Mouse (Mus musculus) intestine, embryonic 14.5 days (tissue): ENCODE results near the gene Dgkz. TPM values are rescaled to one million over a fixed set of nuclear protein-coding genes. Genes with fewer than 3 reads are reported as not detected.
A peak's percentile ranks its signal among the peaks of the same experiment; 100 is the strongest.

ENCODE experiments used
- ATAC-seq: fragments of 200-750 bp; cut with Nextera tagmentation; replicated peaks from 2 replicates; pipeline ENCODE4 v1.8.0; 2017; ENCODE audit warnings: low read depth, moderate number of reproducible peaks, moderate TSS enrichment, moderate library complexity; ENCODE audit not compliant: low FRiP score, low TSS enrichment
- DNase-seq: peaks from one replicate; pipeline ENCODE4 v3.0.0-alpha.2; 2018; ENCODE audit warnings: low spot score
- H3K27ac ChIP-seq: fragments of 300-500 bp; sonication (generic); 2 replicates; pipeline ENCODE4 v1.5.1; 2014; ENCODE audit warnings: low read depth, mild to moderate bottlenecking, control low read depth
- H3K27me3 ChIP-seq: fragments of 300-500 bp; sonication (generic); replicated peaks from 2 replicates; pipeline ENCODE4 v1.6.1; 2014; ENCODE audit warnings: low read length, control low read depth; ENCODE audit not compliant: control insufficient read depth, insufficient read depth
- H3K36me3 ChIP-seq: fragments of 300-500 bp; sonication (generic); 2 replicates; pipeline ENCODE4 v1.6.1; 2014; ENCODE audit warnings: low read length, control low read depth; ENCODE audit not compliant: control insufficient read depth, insufficient read depth
- H3K4me1 ChIP-seq: fragments of 300-500 bp; sonication (generic); replicated peaks from 2 replicates; pipeline ENCODE4 v1.6.1; 2014; ENCODE audit warnings: low read length, control low read depth, mixed read lengths; ENCODE audit not compliant: control insufficient read depth, insufficient read depth
- H3K4me2 ChIP-seq: fragments of 300-500 bp; sonication (generic); 2 replicates; pipeline ENCODE4 v1.6.1; 2014; ENCODE audit warnings: low read length
- H3K4me3 ChIP-seq: fragments of 300-500 bp; sonication (generic); 2 replicates; pipeline ENCODE4 v1.5.1; 2014; ENCODE audit warnings: low read depth, low read length, control low read depth, mixed read lengths
- H3K9ac ChIP-seq: fragments of 300-500 bp; sonication (generic); 2 replicates; pipeline ENCODE4 v1.6.1; 2014; ENCODE audit warnings: mild to moderate bottlenecking, low read length
- H3K9me3 ChIP-seq: fragments of 300-500 bp; sonication (generic); 2 replicates; pipeline ENCODE4 v1.6.1; 2016; ENCODE audit warnings: low read length, control low read depth; ENCODE audit not compliant: control insufficient read depth
- WGBS: fragments of 180-500 bp; shearing (Covaris S2); extraction: QIAGEN DNeasy Blood & Tissue Kit; methylation state at CpG from one replicate; pipeline ENCODE4 v1.1.7; 2014; 5-methylcytosine and 5-hydroxymethylcytosine counted together
- polyA plus RNA-seq: library from polyadenylated mRNA; unstranded; fragments of >200 nt; fragmentation: Nextera tagmentation; extraction: Ambion mirVana; gene quantifications from 2 replicates; pipeline ENCODE4 v1.2.1, GENCODE M21; 2014

Gene Dgkz
- polyA plus RNA-seq, 1 experiment from 2014 or later = 75.6 TPM

GRCm38 (mm10) chr2:91930761-91931291 is 44.8 kb downstream of the Dgkz start:
- H3K9ac ChIP-seq = peak overlapping the region; percentile 99
- peak overlapping the region; percentile 90 for H3K4me3 ChIP-seq
- 2% methylated on average over 23 of the region's 23 CpGs for WGBS
- peaks cover 24% of the 10 kb centered on the region for H3K36me3 ChIP-seq
- no peaks in the 10 kb centered on the region for H3K9me3 ChIP-seq
- H3K4me2 ChIP-seq = peak overlapping the region; percentile 76
- ATAC-seq (no peak), DNase-seq (peak; percentile 75)
- H3K4me1 ChIP-seq = peaks cover 25% of the 10 kb centered on the region
- peak overlapping the region; percentile 98 for H3K27ac ChIP-seq
- no peaks in the 10 kb centered on the region for H3K27me3 ChIP-seq

- Histone ChIP-seq H3K4me3 (peak overlapping the region; percentile 90), H3K27ac (no peak overlapping the region), H3K4me1 (peaks cover 25% of the 10 kb centered on the region), H3K9ac (peak overlapping the region; percentile 99), H3K9me3 (no peaks in the 10 kb centered on the region), H3K4me2 (peak overlapping the region; percentile 76), H3K27me3 (no peaks in the 10 kb centered on the region), H3K36me3 (peaks cover 16% of the 10 kb centered on the region)
- DNase-seq = peak; percentile 84
- 10% methylated on average over 12 of the region's 12 CpGs for WGBS
- no peak for ATAC-seq
Measured at GRCm38 (mm10) chr2:91929936-91930335, 45.7 kb downstream of the Dgkz start.

- peaks cover 5% of the 10 kb centered on the region; the same call in 1 of the 2 replicates for H3K27me3 ChIP-seq
- H3K4me2 ChIP-seq = peak overlapping the region; percentile 76
- 46% methylated on average over 3 of the region's 3 CpGs for WGBS
- peaks cover 11% of the 10 kb centered on the region for H3K36me3 ChIP-seq
- no peak for ATAC-seq
- no peaks in the 10 kb centered on the region for H3K9me3 ChIP-seq
- H3K9ac ChIP-seq = no peak overlapping the region
- H3K4me1 ChIP-seq = peaks cover 25% of the 10 kb centered on the region
- no peak overlapping the region for H3K27ac ChIP-seq
- H3K4me3 ChIP-seq = peak overlapping the region; percentile 90; the same call in 1 of the 2 replicates
- DNase-seq = no peak
Measured at GRCm38 (mm10) chr2:91929455-91929854, 46.2 kb downstream of the Dgkz start.

- no peak for DNase-seq
- no peak overlapping the region for H3K4me2 ChIP-seq
- WGBS = 65% methylated on average over 23 of the region's 23 CpGs
- no peak for ATAC-seq
- no peak overlapping the region for H3K9ac ChIP-seq
- peaks cover 8% of the 10 kb centered on the region; the same call in 1 of the 2 replicates for H3K36me3 ChIP-seq
- no peaks in the 10 kb centered on the region for H3K9me3 ChIP-seq
- H3K4me3 ChIP-seq = no peak overlapping the region
- H3K27me3 ChIP-seq = peaks cover 9% of the 10 kb centered on the region
- H3K4me1 ChIP-seq = peaks cover 23% of the 10 kb centered on the region
- H3K27ac ChIP-seq = no peak overlapping the region
Measured at GRCm38 (mm10) chr2:91928534-91929350, 46.9 kb downstream of the Dgkz start.

- H3K27ac ChIP-seq = no peak overlapping the region
- H3K36me3 ChIP-seq = peaks cover under 1% of the 10 kb centered on the region; the same call in 1 of the 2 replicates
- H3K27me3 ChIP-seq = peaks cover 17% of the 10 kb centered on the region
- no peaks in the 10 kb centered on the region for H3K9me3 ChIP-seq
- DNase-seq (peak; percentile 88), ATAC-seq (no peak)
- H3K4me2 ChIP-seq = 0 out of 2 replicates have a peak overlapping the region, but pooled peaks have one; percentile 2
- WGBS = 40% methylated on average over 34 of the region's 34 CpGs
- H3K4me3 ChIP-seq = no peak overlapping the region
- H3K9ac ChIP-seq = no peak overlapping the region
- peaks cover 15% of the 10 kb centered on the region for H3K4me1 ChIP-seq
Measured at GRCm38 (mm10) chr2:91927826-91928533, 47.7 kb downstream of the Dgkz start.

GRCm38 (mm10) chr2:91926949-91927348 is 48.7 kb downstream of the Dgkz start, which contains the start of gene Chrm4:
Gene Chrm4 (plus strand): TSS chr2:91927249.
- Histone ChIP-seq H3K4me2 (0 out of 2 replicates have a peak within 1 kb of the TSS, but pooled peaks have one; percentile 2), H3K4me3 (no peak within 1 kb of the TSS), H3K9me3 (no peaks in the 10 kb centered on the region)

GRCm38 (mm10) chr2:91925442-91925841 is 50.2 kb downstream of the Dgkz start:
- no peak overlapping the region for H3K9ac ChIP-seq
- H3K27ac ChIP-seq = no peak overlapping the region
- H3K4me2 ChIP-seq = no peak overlapping the region
- H3K4me1 ChIP-seq = peaks cover 8% of the 10 kb centered on the region; the same call in 1 of the 2 replicates
- DNase-seq = no peak
- H3K27me3 ChIP-seq = peaks cover 38% of the 10 kb centered on the region
- H3K36me3 ChIP-seq = no peaks in the 10 kb centered on the region
- H3K9me3 ChIP-seq = no peaks in the 10 kb centered on the region
- no peak overlapping the region for H3K4me3 ChIP-seq
- no peak for ATAC-seq
- WGBS = 79% methylated on average over 15 of the region's 15 CpGs

More at GRCm38 (mm10) chr2:91926949-91927348, 48.7 kb downstream of the Dgkz start, which contains the start of gene Chrm4:
- H3K27me3 ChIP-seq = peaks cover 27% of the 10 kb centered on the region
- ATAC-seq (no peak), DNase-seq (no peak)
- no peak within 1 kb of the TSS for H3K27ac ChIP-seq
- peaks cover 8% of the 10 kb centered on the region; the same call in 1 of the 2 replicates for H3K4me1 ChIP-seq
- WGBS = 83% methylated on average over 3 of the region's 3 CpGs
- H3K36me3 ChIP-seq = no peaks in the 10 kb centered on the region
- no peak within 1 kb of the TSS for H3K9ac ChIP-seq

GRCm38 (mm10) chr2:91924726-91925125 is 50.9 kb downstream of the Dgkz start:
- Histone ChIP-seq H3K27me3 (peaks cover 38% of the 10 kb centered on the region), H3K9ac (no peak overlapping the region), H3K27ac (no peak overlapping the region), H3K9me3 (no peaks in the 10 kb centered on the region), H3K4me1 (peaks cover 5% of the 10 kb centered on the region; the same call in 1 of the 2 replicates), H3K4me3 (no peak overlapping the region), H3K4me2 (no peak overlapping the region), H3K36me3 (no peaks in the 10 kb centered on the region)
- DNase-seq (no peak), ATAC-seq (no peak)
- 67% methylated on average over 1 of the region's 1 CpGs for WGBS
